Mouse (Mus musculus): Measurements from ENCODE around the gene Cdt1. TPM values are rescaled to one million over a fixed set of nuclear protein-coding genes. Genes with fewer than 3 reads are reported as not detected.

Cdt1 gene
- polyA plus RNA-seq, 1 experiment from 2014 or later, result 37.0 TPM

GRCm38 (mm10) chr8:122537033-122537432, 30.8 kb upstream of the Cdt1 start:
- 7% methylated on average over 6 of the region's 6 CpGs for WGBS
- no peaks in the 10 kb centered on the region for H3K9me3 ChIP-seq
- peak overlapping the region; percentile 79 for H3K27ac ChIP-seq
- H3K4me2 ChIP-seq, result peak overlapping the region; percentile 29; the same call in 1 of the 2 replicates
- H3K4me1 ChIP-seq, result peaks cover 20% of the 10 kb centered on the region
- no peaks in the 10 kb centered on the region for H3K36me3 ChIP-seq
- peak; percentile 86 for ATAC-seq (ENCODE audit: insufficient read depth, low FRiP score, low read depth)
- H3K27me3 ChIP-seq (replicated peaks), result no peaks in the 10 kb centered on the region
- no peak overlapping the region for H3K4me3 ChIP-seq (replicated peaks)
- no peak overlapping the region for H3K9ac ChIP-seq

- Histone ChIP-seq H3K36me3 (no peaks in the 10 kb centered on the region), H3K27ac (peak overlapping the region; percentile 79), H3K4me2 (no peak overlapping the region; the same call in 1 of the 2 replicates), H3K9ac (no peak overlapping the region), H3K27me3 (replicated peaks) (no peaks in the 10 kb centered on the region), H3K4me3 (replicated peaks) (no peak overlapping the region), H3K9me3 (no peaks in the 10 kb centered on the region), H3K4me1 (peaks cover 20% of the 10 kb centered on the region)
- ATAC-seq (ENCODE audit: insufficient read depth, low FRiP score, low read depth), result peak; percentile 80
- 57% methylated on average over 2 of the region's 2 CpGs for WGBS
These were observed 30.0 kb upstream of the Cdt1 start for GRCm38 (mm10) chr8:122537812-122538211.

DNA sequence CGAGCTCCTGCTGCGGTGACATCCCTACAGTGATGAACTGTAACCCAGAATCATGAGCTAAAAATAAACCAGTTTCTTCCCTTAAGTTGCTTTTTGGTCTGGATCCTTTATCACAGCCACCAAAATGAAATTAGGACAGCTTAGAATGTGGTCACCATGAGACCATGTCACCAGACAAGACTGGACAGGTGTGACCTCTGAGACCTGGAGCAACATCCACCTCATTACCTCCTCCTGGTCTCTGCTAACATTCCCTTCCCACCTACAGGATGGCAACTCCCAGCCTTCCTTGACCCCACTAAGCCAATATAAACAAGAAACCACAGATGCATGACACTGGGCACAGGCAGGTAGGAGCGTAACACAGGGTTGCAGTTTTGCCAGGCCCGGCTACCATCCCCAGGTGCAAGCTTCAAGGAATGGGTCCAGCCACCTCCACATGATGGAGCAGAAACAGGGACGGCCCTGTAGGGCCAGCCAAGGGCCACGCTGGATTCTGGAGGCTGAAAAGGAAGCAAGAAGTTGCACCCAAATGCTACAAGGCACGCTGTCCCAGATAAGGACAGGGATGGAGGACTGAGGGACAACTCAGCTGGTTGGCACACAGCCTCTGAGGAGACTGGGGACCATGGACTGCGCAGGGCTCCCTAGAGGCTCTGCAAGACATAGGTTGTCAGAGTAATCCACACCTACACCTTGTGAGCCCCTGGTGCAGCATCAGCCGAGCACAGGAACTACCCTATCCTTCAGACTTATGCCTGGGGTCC, 29.3 kb upstream of the Cdt1 start:
- Histone ChIP-seq H3K4me1 (peaks cover 20% of the 10 kb centered on the region), H3K36me3 (0 out of 2 replicates have a peak, but pooled peaks cover 3% of the 10 kb centered on the region), H3K27ac (0 out of 2 replicates have a peak overlapping the region, but pooled peaks have one; percentile 79), H3K9ac (no peak overlapping the region), H3K4me2 (no peak overlapping the region), H3K9me3 (no peaks in the 10 kb centered on the region), H3K27me3 (replicated peaks) (no peaks in the 10 kb centered on the region), H3K4me3 (replicated peaks) (no peak overlapping the region)
- 87% methylated on average over 9 of the region's 9 CpGs for WGBS
- no peak for ATAC-seq (ENCODE audit: insufficient read depth, low FRiP score, low read depth)

GRCm38 (mm10) chr8:122544138-122544537, 23.7 kb upstream of the Cdt1 start:
- 91% methylated on average over 8 of the region's 8 CpGs for WGBS
- no peak for ATAC-seq (ENCODE audit: insufficient read depth, low FRiP score, low read depth)
- H3K4me3 ChIP-seq (replicated peaks), result no peak overlapping the region
- H3K36me3 ChIP-seq, result 0 out of 2 replicates have a peak, but pooled peaks cover 3% of the 10 kb centered on the region
- H3K4me2 ChIP-seq, result no peak overlapping the region
- H3K9me3 ChIP-seq, result no peaks in the 10 kb centered on the region
- H3K27ac ChIP-seq, result no peak overlapping the region
- no peak overlapping the region for H3K9ac ChIP-seq
- no peaks in the 10 kb centered on the region for H3K27me3 ChIP-seq (replicated peaks)
- H3K4me1 ChIP-seq, result peaks cover 31% of the 10 kb centered on the region

DNA sequence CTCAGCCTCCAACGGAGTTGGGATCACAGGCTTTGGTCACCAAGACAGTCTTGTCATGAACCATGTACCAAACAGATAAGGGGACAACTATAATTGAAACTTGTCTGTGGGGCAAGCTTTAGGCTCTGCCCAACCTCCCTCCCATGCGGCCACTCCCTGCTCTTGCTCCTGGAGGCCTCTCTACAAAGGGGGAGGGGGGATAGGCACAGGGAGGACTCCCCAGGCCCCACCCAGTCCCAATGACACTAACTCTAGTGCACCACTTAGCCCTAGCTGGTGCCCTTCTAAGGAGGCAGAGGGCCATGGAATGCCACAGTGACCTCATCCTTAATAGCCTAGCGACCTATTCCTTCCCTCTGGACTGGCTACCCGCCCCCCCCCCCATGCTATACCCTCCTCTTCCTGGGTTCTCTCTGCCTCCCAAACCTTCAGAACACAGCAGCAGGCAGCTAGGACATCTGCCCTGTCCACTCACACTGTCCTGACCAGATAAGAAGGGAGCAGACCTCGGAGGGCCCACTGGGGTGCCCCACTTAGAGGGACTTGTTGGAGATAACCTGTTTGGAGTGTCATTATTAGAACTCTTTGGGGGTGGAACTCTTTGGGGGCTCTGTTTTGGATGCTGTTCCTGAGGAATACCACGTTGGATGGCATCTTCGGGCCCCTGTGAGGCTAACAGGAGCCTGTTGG, 21.6 kb upstream of the Cdt1 start:
- peak; percentile 72 for ATAC-seq (ENCODE audit: insufficient read depth, low FRiP score, low read depth)
- H3K9ac ChIP-seq, result no peak overlapping the region
- WGBS, result 84% methylated on average over 7 of the region's 7 CpGs
- H3K4me3 ChIP-seq (replicated peaks), result no peak overlapping the region
- H3K4me1 ChIP-seq, result peaks cover 42% of the 10 kb centered on the region
- 0 out of 2 replicates have a peak overlapping the region, but pooled peaks have one; percentile 42 for H3K27ac ChIP-seq
- no peaks in the 10 kb centered on the region for H3K9me3 ChIP-seq
- no peaks in the 10 kb centered on the region for H3K27me3 ChIP-seq (replicated peaks)
- H3K4me2 ChIP-seq, result no peak overlapping the region
- 0 out of 2 replicates have a peak, but pooled peaks cover 3% of the 10 kb centered on the region for H3K36me3 ChIP-seq

GRCm38 (mm10) chr8:122546811-122547453, 20.9 kb upstream of the Cdt1 start:
- no peak for ATAC-seq (ENCODE audit: insufficient read depth, low FRiP score, low read depth)

GRCm38 (mm10) chr8:122547815-122548214, 20.0 kb upstream of the Cdt1 start:
- Histone ChIP-seq H3K4me2 (peak overlapping the region; percentile 35; the same call in 1 of the 2 replicates), H3K36me3 (0 out of 2 replicates have a peak, but pooled peaks cover 3% of the 10 kb centered on the region)
- peak; percentile 24; the same call in 1 of the 2 replicates for ATAC-seq (ENCODE audit: insufficient read depth, low FRiP score, low read depth)

More at GRCm38 (mm10) chr8:122546811-122547453, 20.9 kb upstream of the Cdt1 start:
- no peaks in the 10 kb centered on the region for H3K27me3 ChIP-seq (replicated peaks)
- peak overlapping the region; percentile 35 for H3K4me2 ChIP-seq
- H3K27ac ChIP-seq, result peak overlapping the region; percentile 42
- H3K9ac ChIP-seq, result no peak overlapping the region
- 0 out of 2 replicates have a peak, but pooled peaks cover 3% of the 10 kb centered on the region for H3K36me3 ChIP-seq
- WGBS, result 56% methylated on average over 24 of the region's 24 CpGs
- no peak overlapping the region for H3K4me3 ChIP-seq (replicated peaks)
- H3K9me3 ChIP-seq, result no peaks in the 10 kb centered on the region
- H3K4me1 ChIP-seq, result peaks cover 49% of the 10 kb centered on the region

GRCm38 (mm10) chr8:122548331-122548730, 19.5 kb upstream of the Cdt1 start:
- H3K27ac ChIP-seq, result peak overlapping the region; percentile 59
- peak overlapping the region; percentile 35; the same call in 1 of the 2 replicates for H3K4me2 ChIP-seq
- no peaks in the 10 kb centered on the region for H3K27me3 ChIP-seq (replicated peaks)
- no peaks in the 10 kb centered on the region for H3K9me3 ChIP-seq
- peaks cover 49% of the 10 kb centered on the region for H3K4me1 ChIP-seq
- 55% methylated on average over 13 of the region's 13 CpGs for WGBS
- H3K9ac ChIP-seq, result no peak overlapping the region
- ATAC-seq (ENCODE audit: insufficient read depth, low FRiP score, low read depth), result no peak
- no peak overlapping the region for H3K4me3 ChIP-seq (replicated peaks)
- 0 out of 2 replicates have a peak, but pooled peaks cover under 1% of the 10 kb centered on the region for H3K36me3 ChIP-seq

More at GRCm38 (mm10) chr8:122547815-122548214, 20.0 kb upstream of the Cdt1 start:
- 38% methylated on average over 5 of the region's 5 CpGs for WGBS
- Histone ChIP-seq H3K4me1 (peaks cover 49% of the 10 kb centered on the region), H3K27me3 (replicated peaks) (no peaks in the 10 kb centered on the region), H3K9me3 (no peaks in the 10 kb centered on the region), H3K4me3 (replicated peaks) (peak overlapping the region; percentile 2; the same call in 1 of the 2 replicates), H3K27ac (peak overlapping the region; percentile 42), H3K9ac (no peak overlapping the region)

- 71% methylated on average over 3 of the region's 3 CpGs for WGBS
- Histone ChIP-seq H3K9me3 (no peaks in the 10 kb centered on the region), H3K4me3 (replicated peaks) (peak overlapping the region; percentile 83), H3K4me2 (peak overlapping the region; percentile 93), H3K27me3 (replicated peaks) (no peaks in the 10 kb centered on the region), H3K9ac (no peak overlapping the region), H3K27ac (peak overlapping the region; percentile 59), H3K4me1 (peaks cover 49% of the 10 kb centered on the region), H3K36me3 (no peaks in the 10 kb centered on the region)
- ATAC-seq (ENCODE audit: insufficient read depth, low FRiP score, low read depth), result no peak
These were observed 18.9 kb upstream of the Cdt1 start for GRCm38 (mm10) chr8:122548891-122549439.

- ATAC-seq (ENCODE audit: insufficient read depth, low FRiP score, low read depth), result peak; percentile 33; the same call in 1 of the 2 replicates
- WGBS, result 3% methylated on average over 51 of the region's 52 CpGs
- Histone ChIP-seq H3K27me3 (replicated peaks) (no peaks in the 10 kb centered on the region), H3K4me3 (replicated peaks) (peak overlapping the region; percentile 83), H3K9ac (peak overlapping the region; percentile 78), H3K36me3 (no peaks in the 10 kb centered on the region), H3K4me1 (peaks cover 49% of the 10 kb centered on the region), H3K4me2 (peak overlapping the region; percentile 93), H3K27ac (peak overlapping the region; percentile 90), H3K9me3 (no peaks in the 10 kb centered on the region)
These were observed 17.4 kb upstream of the Cdt1 start for GRCm38 (mm10) chr8:122550234-122550994.

DNA sequence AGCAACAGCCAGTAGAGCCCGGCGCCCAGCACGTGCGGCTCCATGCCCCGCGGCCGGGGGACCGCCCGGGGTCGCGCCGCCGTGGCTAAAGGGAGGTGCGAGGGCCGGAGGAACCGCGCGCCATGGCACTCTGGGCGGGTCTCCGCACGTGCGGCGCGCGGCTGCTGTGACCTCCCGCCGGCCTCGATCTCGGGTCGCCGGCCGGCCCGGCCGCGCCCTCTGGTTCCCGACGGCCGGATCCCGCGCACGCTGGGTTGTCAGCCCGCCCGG, 16.9 kb upstream of the Cdt1 start:
- ATAC-seq (ENCODE audit: insufficient read depth, low FRiP score, low read depth), result peak; percentile 18
- Histone ChIP-seq H3K4me1 (peaks cover 49% of the 10 kb centered on the region), H3K9ac (peak overlapping the region; percentile 78), H3K36me3 (no peaks in the 10 kb centered on the region), H3K4me2 (peak overlapping the region; percentile 93), H3K9me3 (no peaks in the 10 kb centered on the region), H3K4me3 (replicated peaks) (peak overlapping the region; percentile 83), H3K27ac (peak overlapping the region; percentile 90), H3K27me3 (replicated peaks) (no peaks in the 10 kb centered on the region)
- WGBS, result under 1% methylated on average over 42 of the region's 43 CpGs
